Mouse (Mus musculus): ENCODE measurements around the gene Ppt2. TPM values are rescaled to one million over a fixed set of nuclear protein-coding genes. Genes with fewer than 3 reads are reported as not detected.

Gene Ppt2
- polyA plus RNA-seq, 1 experiment = 12.7 TPM

GRCm38 (mm10) chr17:34673139-34673538 is 44.8 kb upstream of the Ppt2 start:
- H3ac ChIP-seq (ENCODE audit: control insufficient read depth, insufficient read length, low read depth) = no peak overlapping the region
- no peak overlapping the region for H3K4me3 ChIP-seq (ENCODE audit: insufficient read depth, poor library complexity, severe bottlenecking)
- no peak for TF ChIP-seq MYOD1 (IDR thresholded peaks at IDR 0.05; ENCODE audit: control insufficient read depth, insufficient read length, low read depth)
- no peak for TF ChIP-seq USF1 (IDR thresholded peaks at IDR 0.05; ENCODE audit: low read depth)
- no peak for TF ChIP-seq FOSL1 (IDR thresholded peaks at IDR 0.05; ENCODE audit: insufficient read depth, low read length, poor library complexity, severe bottlenecking)
- no peak for TF ChIP-seq MYOG (IDR thresholded peaks at IDR 0.05; ENCODE audit: control insufficient read depth, extremely low read depth, insufficient read length)
- TF ChIP-seq CTCF (IDR thresholded peaks at IDR 0.05; ENCODE audit: control insufficient read depth, insufficient read depth, insufficient read length) = no peak
- no peak for TF ChIP-seq MAX (IDR thresholded peaks at IDR 0.05)
- no peak for TF ChIP-seq CEBPB (IDR thresholded peaks at IDR 0.05; ENCODE audit: low read depth)
- H3K79me2 ChIP-seq (ENCODE audit: control insufficient read depth, insufficient read depth) = no peaks in the 10 kb centered on the region
- H3K79me3 ChIP-seq (ENCODE audit: low read depth) = no peaks in the 10 kb centered on the region
- H3K27me3 ChIP-seq (ENCODE audit: control insufficient read depth, insufficient read depth, insufficient read length) = peaks cover 81% of the 10 kb centered on the region
- no peaks in the 10 kb centered on the region for H3K36me3 ChIP-seq (ENCODE audit: control insufficient read depth, insufficient read depth)

- no peaks in the 10 kb centered on the region for H3K79me3 ChIP-seq (ENCODE audit: low read depth)
- H3K36me3 ChIP-seq (ENCODE audit: control insufficient read depth, insufficient read depth) = no peaks in the 10 kb centered on the region
- no peak overlapping the region for H3K4me3 ChIP-seq (ENCODE audit: insufficient read depth, poor library complexity, severe bottlenecking)
- H3K27me3 ChIP-seq (ENCODE audit: control insufficient read depth, insufficient read depth, insufficient read length) = peaks cover 73% of the 10 kb centered on the region
- TF ChIP-seq MYOD1 (IDR thresholded peaks at IDR 0.05; ENCODE audit: control insufficient read depth, insufficient read length, low read depth) (no peak), USF1 (IDR thresholded peaks at IDR 0.05; ENCODE audit: low read depth) (no peak), MAX (IDR thresholded peaks at IDR 0.05) (no peak), CTCF (IDR thresholded peaks at IDR 0.05; ENCODE audit: control insufficient read depth, insufficient read depth, insufficient read length) (no peak), CEBPB (IDR thresholded peaks at IDR 0.05; ENCODE audit: low read depth) (no peak), FOSL1 (IDR thresholded peaks at IDR 0.05; ENCODE audit: insufficient read depth, low read length, poor library complexity, severe bottlenecking) (no peak), MYOG (IDR thresholded peaks at IDR 0.05; ENCODE audit: control insufficient read depth, extremely low read depth, insufficient read length) (no peak)
- H3K79me2 ChIP-seq (ENCODE audit: control insufficient read depth, insufficient read depth) = no peaks in the 10 kb centered on the region
- H3ac ChIP-seq (ENCODE audit: control insufficient read depth, insufficient read length, low read depth) = no peak overlapping the region
Observed at GRCm38 (mm10) chr17:34672246-34672792, 44.0 kb upstream of the Ppt2 start.

GRCm38 (mm10) chr17:34671151-34672066 is 43.1 kb upstream of the Ppt2 start:
- no peak for TF ChIP-seq MYOG (IDR thresholded peaks at IDR 0.05; ENCODE audit: control insufficient read depth, extremely low read depth, insufficient read length)
- TF ChIP-seq CEBPB (IDR thresholded peaks at IDR 0.05; ENCODE audit: low read depth) = no peak
- TF ChIP-seq FOSL1 (IDR thresholded peaks at IDR 0.05; ENCODE audit: insufficient read depth, low read length, poor library complexity, severe bottlenecking) = no peak
- TF ChIP-seq MYOD1 (IDR thresholded peaks at IDR 0.05; ENCODE audit: control insufficient read depth, insufficient read length, low read depth) = no peak
- no peak for TF ChIP-seq MAX (IDR thresholded peaks at IDR 0.05)
- TF ChIP-seq CTCF (IDR thresholded peaks at IDR 0.05; ENCODE audit: control insufficient read depth, insufficient read depth, insufficient read length) = no peak
- TF ChIP-seq USF1 (IDR thresholded peaks at IDR 0.05; ENCODE audit: low read depth) = no peak
- H3K4me3 ChIP-seq (ENCODE audit: insufficient read depth, poor library complexity, severe bottlenecking) = no peak overlapping the region
- H3K36me3 ChIP-seq (ENCODE audit: control insufficient read depth, insufficient read depth) = no peaks in the 10 kb centered on the region
- no peaks in the 10 kb centered on the region for H3K79me2 ChIP-seq (ENCODE audit: control insufficient read depth, insufficient read depth)
- no peaks in the 10 kb centered on the region for H3K79me3 ChIP-seq (ENCODE audit: low read depth)
- H3ac ChIP-seq (ENCODE audit: control insufficient read depth, insufficient read length, low read depth) = no peak overlapping the region
- peaks cover 64% of the 10 kb centered on the region for H3K27me3 ChIP-seq (ENCODE audit: control insufficient read depth, insufficient read depth, insufficient read length)

GRCm38 (mm10) chr17:34670235-34670634 is 41.9 kb upstream of the Ppt2 start, which contains the start of gene Tnxb:
TSS of gene Tnxb (plus strand) at chr17:34670535.
- Histone ChIP-seq H3K4me3 (ENCODE audit: insufficient read depth, poor library complexity, severe bottlenecking) (no peak within 1 kb of the TSS), H3K27me3 (ENCODE audit: control insufficient read depth, insufficient read depth, insufficient read length) (peaks cover 56% of the 10 kb centered on the region)

GRCm38 (mm10) chr17:34664472-34664871 is 36.2 kb upstream of the Ppt2 start:
- H3K79me3 ChIP-seq (ENCODE audit: low read depth) = no peaks in the 10 kb centered on the region
- no peak overlapping the region for H3ac ChIP-seq (ENCODE audit: control insufficient read depth, insufficient read length, low read depth)
- TF ChIP-seq MYOD1 (IDR thresholded peaks at IDR 0.05; ENCODE audit: control insufficient read depth, insufficient read length, low read depth) (no peak), MAX (IDR thresholded peaks at IDR 0.05) (no peak), CEBPB (IDR thresholded peaks at IDR 0.05; ENCODE audit: low read depth) (no peak), FOSL1 (IDR thresholded peaks at IDR 0.05; ENCODE audit: insufficient read depth, low read length, poor library complexity, severe bottlenecking) (no peak), USF1 (IDR thresholded peaks at IDR 0.05; ENCODE audit: low read depth) (no peak), CTCF (IDR thresholded peaks at IDR 0.05; ENCODE audit: control insufficient read depth, insufficient read depth, insufficient read length) (no peak), MYOG (IDR thresholded peaks at IDR 0.05; ENCODE audit: control insufficient read depth, extremely low read depth, insufficient read length) (no peak)
- H3K79me2 ChIP-seq (ENCODE audit: control insufficient read depth, insufficient read depth) = no peaks in the 10 kb centered on the region
- H3K36me3 ChIP-seq (ENCODE audit: control insufficient read depth, insufficient read depth) = no peaks in the 10 kb centered on the region
- H3K4me3 ChIP-seq (ENCODE audit: insufficient read depth, poor library complexity, severe bottlenecking) = no peak overlapping the region
- H3K27me3 ChIP-seq (ENCODE audit: control insufficient read depth, insufficient read depth, insufficient read length) = peaks cover 38% of the 10 kb centered on the region

More at GRCm38 (mm10) chr17:34670235-34670634, 41.9 kb upstream of the Ppt2 start, which contains the start of gene Tnxb:
- TF ChIP-seq MYOG (IDR thresholded peaks at IDR 0.05; ENCODE audit: control insufficient read depth, extremely low read depth, insufficient read length) (no peak), MAX (IDR thresholded peaks at IDR 0.05) (no peak)
- no peaks in the 10 kb centered on the region for H3K36me3 ChIP-seq (ENCODE audit: control insufficient read depth, insufficient read depth)
- no peaks in the 10 kb centered on the region for H3K79me3 ChIP-seq (ENCODE audit: low read depth)
- H3K79me2 ChIP-seq (ENCODE audit: control insufficient read depth, insufficient read depth) = no peaks in the 10 kb centered on the region
- H3ac ChIP-seq (ENCODE audit: control insufficient read depth, insufficient read length, low read depth) = no peak within 1 kb of the TSS

All from C2C12 (cell line).